Mouse (Mus musculus) effector memory CD4-positive, alpha-beta T cell, adult 5 months (primary cell): ENCODE measurements around the gene Cnih2. TPM values are rescaled to one million over a fixed set of nuclear protein-coding genes. Genes with fewer than 3 reads are reported as not detected.

Experiments used
- polyA plus RNA-seq: library from polyadenylated mRNA; unstranded; fragments of 100-300 nt; shearing (Covaris generic); gene quantifications from one replicate; pipeline ENCODE4 v1.2.1, GENCODE M21; 2017

Cnih2 gene
- 0.87 TPM for polyA plus RNA-seq

DNA sequence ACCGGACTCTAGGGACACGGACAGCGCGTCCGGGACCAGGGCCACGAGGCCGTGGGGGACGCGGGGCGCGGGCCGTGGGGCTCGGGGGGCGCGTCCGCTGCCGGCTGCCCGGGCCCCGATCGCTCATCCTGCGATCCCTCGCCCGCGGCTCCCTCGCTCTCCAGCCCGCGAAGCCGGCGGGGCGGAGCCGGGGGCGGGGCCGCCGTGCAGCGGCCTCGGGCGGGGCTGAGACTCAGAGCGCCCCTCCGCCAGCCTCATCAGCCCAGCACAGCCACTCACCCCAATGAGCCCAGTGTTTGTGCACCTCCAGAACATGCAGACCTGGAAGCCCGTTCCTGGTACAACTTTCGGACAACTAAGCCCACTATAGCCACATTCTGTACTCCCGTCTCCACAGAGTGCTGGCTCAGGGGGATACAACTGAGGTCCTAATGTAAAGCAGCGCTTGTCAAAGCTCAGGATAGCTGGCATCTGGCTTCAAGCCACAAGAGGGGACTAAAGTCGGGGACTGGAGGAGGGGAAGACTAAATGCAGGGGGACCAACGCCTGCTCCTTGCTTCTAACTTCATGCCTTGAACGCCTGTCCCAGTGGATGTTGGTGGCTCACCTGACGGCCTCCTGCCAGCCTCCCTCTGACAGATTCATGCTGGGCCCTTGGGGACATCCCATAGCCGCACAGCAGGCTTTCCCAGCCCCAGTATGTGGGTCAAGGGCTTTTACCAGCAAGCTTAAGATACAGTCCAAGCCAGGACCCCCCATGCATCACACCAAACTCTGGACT is at the start of gene Cnih2:
Gene Cnih2 (minus strand): TSS at position 159 of the 781 bp plus-strand sequence.

DNA sequence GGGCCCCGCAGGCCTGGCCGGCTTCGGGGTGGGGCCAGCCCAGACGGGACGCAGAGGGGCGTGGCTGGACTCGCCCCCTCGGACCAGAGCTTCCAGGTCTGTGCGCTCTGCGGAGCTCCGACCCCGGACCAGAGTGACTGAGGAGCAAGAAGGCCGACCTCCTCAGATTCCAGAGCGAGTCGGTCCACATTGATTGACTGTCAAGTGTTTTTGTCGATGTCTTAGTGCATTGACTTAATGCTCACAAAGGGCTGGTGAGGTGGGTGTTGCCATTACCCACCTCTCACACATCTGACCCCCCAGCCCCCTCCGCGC is 20.0 kb upstream of the Cnih2 start, which contains the start of gene Klc2:
Gene Klc2 (minus strand): TSS at position 177 of the 315 bp plus-strand sequence.

GRCm38 (mm10) chr19:5106731-5107191 is 8.4 kb upstream of the Cnih2 start, which contains the start of gene Rab1b:
Rab1b (minus strand) TSS chr19:5107072.

DNA sequence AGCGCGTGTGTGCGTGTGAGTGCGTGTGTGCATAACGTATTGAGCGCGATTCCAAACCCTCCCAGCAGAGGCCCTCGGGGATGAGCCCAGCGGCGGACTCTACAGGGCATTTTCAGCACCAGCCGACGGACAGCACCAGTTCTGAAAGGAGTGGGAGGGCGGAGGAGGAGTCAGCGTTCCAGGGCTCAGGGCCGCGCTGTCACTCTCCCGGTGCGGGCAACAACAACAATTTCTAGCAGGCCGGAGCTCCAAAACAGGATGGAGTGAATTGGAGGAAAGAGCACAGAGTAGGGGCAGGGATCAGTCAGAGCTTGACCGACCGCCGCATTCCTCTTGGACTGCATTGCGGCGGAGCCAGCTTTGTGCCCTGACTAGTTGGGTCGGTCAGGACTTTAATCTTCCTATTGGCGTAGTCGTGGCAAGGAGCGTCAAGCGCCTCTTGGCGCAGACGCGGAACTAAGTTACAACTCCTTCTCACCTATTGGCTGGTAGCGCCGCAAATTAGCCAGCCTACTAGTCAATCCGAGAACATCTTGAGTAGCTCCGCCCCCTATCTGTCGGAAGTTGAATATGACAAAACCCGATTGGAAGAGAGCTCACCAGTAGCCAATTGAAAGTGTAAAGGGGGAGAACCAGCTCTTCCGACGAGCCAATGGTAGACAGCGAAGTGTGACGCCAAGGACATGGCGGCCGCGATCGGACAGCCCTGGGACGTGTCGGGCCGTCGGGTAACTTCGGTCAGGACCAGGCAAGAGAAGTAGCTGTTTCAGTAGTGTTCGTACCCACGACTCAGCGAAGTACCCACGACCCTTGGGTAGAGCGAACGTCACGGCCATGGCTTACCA is 10.2 kb downstream of the Cnih2 start, which contains the start of gene Yif1a:
Gene Yif1a (plus strand): TSS at position 655 of the 845 bp plus-strand sequence.

GRCm38 (mm10) chr19:5085145-5085863 is 13.0 kb downstream of the Cnih2 start, which contains the start of gene Tmem151a:
Tmem151a (minus strand) TSS chr19:5085531.

GRCm38 (mm10) chr19:5067867-5068569 is 30.3 kb downstream of the Cnih2 start, which contains the start of gene Cd248:
Cd248 (plus strand) TSS chr19:5068078.

GRCm38 (mm10) chr19:5050047-5050905 is 48.0 kb downstream of the Cnih2 start, which contains the start of gene Rin1:
Rin1 (plus strand) TSS chr19:5050481.

Other genes starting within 250 kb of the Cnih2 start
- 8.5 TPM for gene Ctsf, start 243.4 kb downstream of the Cnih2 start, polyA plus RNA-seq
- not detected for gene Actn3, start 220.6 kb downstream of the Cnih2 start, polyA plus RNA-seq
- gene Zdhhc24, start 219.9 kb downstream of the Cnih2 start, polyA plus RNA-seq, result 3.8 TPM
- gene Bbs1, start 191.9 kb downstream of the Cnih2 start, polyA plus RNA-seq, result 0.37 TPM
- gene Dpp3, start 170.2 kb downstream of the Cnih2 start, polyA plus RNA-seq, result 59.5 TPM
- gene Peli3, start 155.4 kb downstream of the Cnih2 start, polyA plus RNA-seq, result 1.1 TPM
- 37.5 TPM for gene Mrpl11, start 136.4 kb downstream of the Cnih2 start, polyA plus RNA-seq
- gene Npas4, start 108.2 kb downstream of the Cnih2 start, polyA plus RNA-seq, result not detected
- 2.2 TPM for gene Slc29a2, start 74.7 kb downstream of the Cnih2 start, polyA plus RNA-seq
- gene B4gat1, start 59.7 kb downstream of the Cnih2 start, polyA plus RNA-seq, result 3.6 TPM
- gene AC124502.3, start 59.6 kb downstream of the Cnih2 start, polyA plus RNA-seq, result 2.4 TPM
- gene Brms1, start 57.2 kb downstream of the Cnih2 start, polyA plus RNA-seq, result 84.9 TPM
- 0.35 TPM for gene Rin1, start 48.0 kb downstream of the Cnih2 start, polyA plus RNA-seq
- not detected for gene Cd248, start 30.4 kb downstream of the Cnih2 start, polyA plus RNA-seq
- 0.57 TPM for gene Tmem151a, start 13.0 kb downstream of the Cnih2 start, polyA plus RNA-seq
- 28.5 TPM for gene Yif1a, start 10.0 kb downstream of the Cnih2 start, polyA plus RNA-seq
- gene Rab1b, start 8.6 kb upstream of the Cnih2 start, polyA plus RNA-seq, result 151 TPM
- gene Klc2, start 20.0 kb upstream of the Cnih2 start, polyA plus RNA-seq, result 2.6 TPM
- 95.2 TPM for gene Pacs1, start 174.6 kb upstream of the Cnih2 start, polyA plus RNA-seq
- 294 TPM for gene Sf3b2, start 196.9 kb upstream of the Cnih2 start, polyA plus RNA-seq
- not detected for gene Gal3st3, start 199.8 kb upstream of the Cnih2 start, polyA plus RNA-seq
- not detected for gene Catsper1, start 237.2 kb upstream of the Cnih2 start, polyA plus RNA-seq